Mouse (Mus musculus) hindbrain, embryonic 10.5 days (tissue): ENCODE data around the gene Vmn1r160. TPM values are rescaled to one million over a fixed set of nuclear protein-coding genes. Genes with fewer than 3 reads are reported as not detected.
"Not testable (repeated sequence)": the region's sequence is repeated elsewhere in the genome, so short reads cannot be mapped to it uniquely, and the experiment has no call there.

Experiments
- DNase-seq: peaks from one replicate; pipeline ENCODE4 v3.0.0-alpha.2; 2017; ENCODE audit warnings: low spot score
- H3K27ac ChIP-seq: fragments of 300-500 bp; sonication (generic); 2 replicates; pipeline ENCODE4 v1.5.1; 2016; ENCODE audit warnings: mild to moderate bottlenecking, moderate library complexity
- H3K27me3 ChIP-seq: fragments of 300-500 bp; sonication (generic); 2 replicates; pipeline ENCODE4 v1.6.1; 2016; ENCODE audit warnings: mild to moderate bottlenecking; ENCODE audit not compliant: poor library complexity, insufficient read depth, severe bottlenecking
- H3K36me3 ChIP-seq: fragments of 300-500 bp; sonication (generic); 2 replicates; pipeline ENCODE4 v1.6.1; 2016; ENCODE audit warnings: mild to moderate bottlenecking, moderate library complexity
- H3K4me1 ChIP-seq: fragments of 300-500 bp; sonication (generic); replicated peaks from 2 replicates; pipeline ENCODE4 v1.6.1; 2016; ENCODE audit warnings: mild to moderate bottlenecking
- H3K4me3 ChIP-seq: fragments of 300-500 bp; sonication (generic); 2 replicates; pipeline ENCODE4 v1.5.1; 2016; ENCODE audit warnings: mild to moderate bottlenecking, moderate library complexity
- H3K9me3 ChIP-seq: fragments of 300-500 bp; sonication (generic); 2 replicates; pipeline ENCODE4 v1.6.1; 2016; ENCODE audit warnings: mild to moderate bottlenecking, moderate library complexity
- WGBS: fragments of 180-500 bp; shearing (Covaris S2); methylation state at CpG from one replicate; pipeline ENCODE4 v1.1.7; 2016; 5-methylcytosine and 5-hydroxymethylcytosine counted together
- polyA plus RNA-seq: library from polyadenylated mRNA; unstranded; fragments of >200 nt; fragmentation: Nextera tagmentation; extraction: Ambion mirVana; gene quantifications from 2 replicates; pipeline ENCODE4 v1.2.1, GENCODE M21; 2016

Gene Vmn1r160
- polyA plus RNA-seq = not detected in 2 replicates

DNA sequence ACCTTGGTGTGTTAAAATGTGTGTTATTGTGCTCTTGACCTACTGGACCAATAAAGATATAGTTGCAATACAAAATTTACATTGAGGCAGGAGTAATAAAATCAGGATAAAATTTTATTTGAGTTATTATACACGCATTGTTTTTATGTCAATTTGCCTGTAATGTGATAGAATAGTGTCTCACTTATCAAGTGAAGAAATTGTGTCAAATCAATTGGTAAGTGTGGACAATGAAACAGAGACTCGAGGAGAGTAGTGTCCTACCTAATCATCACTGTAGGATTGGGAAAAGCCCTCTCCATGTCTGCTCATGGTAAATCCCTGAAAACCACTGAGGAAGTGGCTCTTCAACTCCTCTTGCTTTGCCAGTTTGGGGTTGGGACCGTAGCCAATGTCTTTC, at the start of gene Vmn1r160:
Gene Vmn1r160, plus strand, starts transcription at position 301 of the 400 bp plus-strand sequence.
- not testable (repeated sequence) for H3K36me3 ChIP-seq, H3K9me3 ChIP-seq, DNase-seq, H3K27me3 ChIP-seq, H3K4me3 ChIP-seq, H3K4me1 ChIP-seq, H3K27ac ChIP-seq
- 58% methylated on average over 1 of the region's 3 CpGs for WGBS

DNA sequence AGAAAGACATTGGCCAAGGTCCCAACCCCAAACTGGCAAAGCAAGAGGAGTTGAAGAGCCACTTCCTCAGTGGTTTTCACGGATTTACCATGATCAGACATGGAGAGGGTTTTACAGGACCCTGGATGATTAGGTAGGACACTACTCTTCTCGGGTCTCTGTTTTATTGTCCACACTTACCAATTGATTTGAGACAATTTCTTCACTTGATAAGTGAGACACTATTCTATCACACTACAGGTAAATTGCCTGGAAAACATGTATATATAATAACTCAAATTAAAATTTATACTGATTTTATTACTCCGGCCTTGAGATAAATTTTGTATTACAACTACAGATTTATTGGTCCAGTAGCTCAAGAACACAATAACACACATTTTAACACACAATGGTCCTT, 27.5 kb upstream of the Vmn1r160 start, which contains the start of gene Vmn1r159:
Gene Vmn1r159, minus strand, starts transcription at position 101 of the 400 bp plus-strand sequence.
- WGBS = 57% methylated on average over 3 of the region's 3 CpGs
- not testable (repeated sequence) for DNase-seq, H3K4me3 ChIP-seq, H3K4me1 ChIP-seq, H3K27me3 ChIP-seq, H3K36me3 ChIP-seq, H3K27ac ChIP-seq, H3K9me3 ChIP-seq

Other genes with a start within 250 kb of the Vmn1r160 start
- not detected in 2 replicates for gene Vmn1r155, start 213.2 kb upstream of the Vmn1r160 start, polyA plus RNA-seq
- gene Gm8693, start 178.9 kb upstream of the Vmn1r160 start, polyA plus RNA-seq = not detected in 2 replicates
- not detected in 2 replicates for gene Gm4567, start 151.5 kb upstream of the Vmn1r160 start, polyA plus RNA-seq
- gene Vmn1r157, start 109.5 kb upstream of the Vmn1r160 start, polyA plus RNA-seq = not detected in 2 replicates
- not detected in 2 replicates for gene Vmn1r158, start 80.4 kb upstream of the Vmn1r160 start, polyA plus RNA-seq
- gene Vmn1r159, start 27.6 kb upstream of the Vmn1r160 start, polyA plus RNA-seq = not detected in 2 replicates
- gene Gm4214, start 113.4 kb downstream of the Vmn1r160 start, polyA plus RNA-seq = not detected in 2 replicates
- not detected in 2 replicates for gene Gm4216, start 148.7 kb downstream of the Vmn1r160 start, polyA plus RNA-seq
- not detected in 2 replicates for gene Vmn1r163, start 184.3 kb downstream of the Vmn1r160 start, polyA plus RNA-seq
- gene Gm8720, start 196.2 kb downstream of the Vmn1r160 start, polyA plus RNA-seq = not detected in 2 replicates